Mouse (Mus musculus) right cerebral cortex, postnatal 4 days (tissue): ENCODE measurements around the gene Tgfa.

Experiments used
- DNase-seq: peaks from one replicate; pipeline ENCODE4 v3.0.0-alpha.2; 2022

Gene Tgfa

DNA sequence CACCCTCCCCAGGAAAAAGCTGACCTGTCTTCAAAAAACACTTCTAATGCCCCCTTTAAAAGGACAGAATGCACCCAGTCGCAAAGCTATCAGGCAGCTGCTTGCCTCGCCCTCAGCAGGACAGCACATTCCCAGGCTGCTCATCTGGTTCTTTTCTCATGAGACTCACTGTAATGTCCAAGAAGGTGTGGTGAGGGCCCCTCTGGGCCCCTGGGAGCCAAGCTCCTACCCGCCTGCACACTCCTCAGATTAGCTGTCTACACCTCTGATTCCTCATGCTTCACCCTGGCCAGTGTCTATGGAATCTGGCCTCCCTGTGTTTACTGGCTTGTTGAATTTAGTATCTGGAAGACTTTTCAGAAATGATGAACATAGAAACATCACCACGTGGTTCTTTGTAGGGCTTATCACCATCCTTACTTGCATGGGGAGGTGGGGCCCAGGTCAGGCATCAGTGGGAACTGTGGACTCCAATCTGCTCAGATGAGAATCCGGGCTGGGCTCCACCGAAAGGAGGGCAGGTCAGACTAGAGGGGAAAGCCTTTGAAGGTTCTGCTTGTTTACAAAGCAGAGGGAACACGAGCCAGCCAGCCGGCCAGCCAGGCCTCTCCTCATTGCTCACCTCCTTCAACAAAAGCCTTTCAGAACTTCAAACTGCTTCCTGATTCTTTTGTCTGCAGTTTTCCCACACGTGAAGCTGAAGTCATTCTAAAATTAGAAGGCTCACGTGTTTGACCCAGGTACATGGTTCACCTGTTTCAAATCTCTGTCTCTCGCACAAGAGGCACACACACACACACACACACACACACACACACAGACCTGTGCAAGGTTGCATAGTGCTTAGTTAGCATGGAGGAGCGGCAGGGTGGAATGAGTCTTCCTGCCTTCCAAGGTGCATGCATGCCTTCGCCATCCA is 38.7 kb downstream of the Tgfa start:
- DNase-seq = no peak

DNA sequence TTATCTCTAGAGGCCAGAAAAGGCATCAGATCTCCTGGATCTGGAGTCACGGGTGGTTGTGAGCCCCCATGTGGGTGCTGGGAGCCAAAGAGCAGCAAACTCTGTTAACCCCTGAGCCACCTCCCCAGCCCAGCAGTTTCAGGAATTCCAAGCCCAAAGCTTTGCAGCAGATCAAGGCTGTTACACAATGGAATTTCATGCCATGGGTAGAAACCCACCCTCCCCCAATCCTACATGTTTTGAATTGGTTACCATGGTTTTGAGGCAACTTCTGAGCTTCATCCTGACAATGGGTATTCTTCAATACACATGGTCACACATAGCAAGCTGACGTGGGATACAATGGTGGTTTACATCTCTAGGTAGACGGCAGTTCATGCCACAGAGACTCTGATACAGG is 49.8 kb downstream of the Tgfa start:
- no peak for DNase-seq

GRCm38 (mm10) chr6:86245965-86246364 is 50.9 kb downstream of the Tgfa start:
- DNase-seq = no peak

DNA sequence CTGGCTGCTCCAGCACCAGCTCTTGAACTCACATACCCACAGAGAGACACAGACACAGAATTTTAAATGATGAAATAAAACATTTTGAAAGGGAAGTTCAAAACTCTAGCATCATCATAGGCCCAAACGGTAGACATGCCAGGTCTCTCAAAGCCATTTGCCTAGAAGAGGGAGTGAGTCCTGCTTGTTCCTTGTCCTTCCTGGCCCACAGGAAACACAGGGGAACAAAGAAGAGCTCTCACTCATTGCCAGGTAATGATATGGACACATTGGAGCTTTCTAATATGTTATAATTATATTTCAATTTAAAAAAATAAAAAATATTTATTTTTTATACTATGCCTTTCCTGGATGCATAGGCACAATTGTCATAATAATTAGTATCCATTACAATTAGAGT is 53.5 kb downstream of the Tgfa start:
- DNase-seq = no peak

- no peak for DNase-seq
These were observed 54.0 kb downstream of the Tgfa start for GRCm38 (mm10) chr6:86249042-86249441.

DNA sequence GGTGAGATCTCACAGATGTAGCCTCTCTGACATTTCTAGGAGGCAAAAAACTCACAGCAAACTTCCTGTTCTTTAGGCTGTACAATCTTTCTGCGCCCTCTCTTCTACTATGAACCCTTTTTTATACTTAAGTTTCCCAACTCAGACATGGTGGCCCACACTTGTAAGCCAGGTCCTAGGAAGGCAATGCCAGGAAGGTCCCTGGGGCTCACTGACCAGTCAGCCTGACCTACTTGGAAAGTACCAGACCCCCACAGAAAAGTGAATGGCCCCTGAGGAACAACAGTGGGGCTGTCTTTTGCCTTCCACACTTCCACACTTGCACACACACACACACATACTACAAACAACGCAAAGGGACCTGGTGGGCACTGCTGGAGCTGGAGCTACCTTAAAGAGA is 55.2 kb downstream of the Tgfa start:
- no peak for DNase-seq

DNA sequence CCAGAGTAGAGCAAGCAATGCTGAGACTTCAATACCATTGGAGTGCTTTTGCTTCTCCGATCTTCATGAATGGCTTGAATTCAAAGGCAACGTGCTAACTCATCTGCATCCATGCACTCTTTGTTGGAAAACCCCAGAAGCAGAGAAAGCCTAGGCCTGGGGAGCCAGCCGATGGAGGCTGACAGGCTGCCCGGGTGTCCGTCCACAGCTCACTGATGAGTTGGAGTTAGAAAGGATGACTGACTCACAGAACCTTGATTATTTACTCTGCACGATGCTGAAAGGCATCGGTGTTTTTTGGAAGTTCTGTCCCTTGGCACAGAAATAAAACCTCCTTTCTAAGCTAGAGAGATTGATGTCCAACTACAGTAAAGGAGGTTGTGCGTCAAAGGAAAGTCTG is 55.8 kb downstream of the Tgfa start:
- DNase-seq = no peak

DNA sequence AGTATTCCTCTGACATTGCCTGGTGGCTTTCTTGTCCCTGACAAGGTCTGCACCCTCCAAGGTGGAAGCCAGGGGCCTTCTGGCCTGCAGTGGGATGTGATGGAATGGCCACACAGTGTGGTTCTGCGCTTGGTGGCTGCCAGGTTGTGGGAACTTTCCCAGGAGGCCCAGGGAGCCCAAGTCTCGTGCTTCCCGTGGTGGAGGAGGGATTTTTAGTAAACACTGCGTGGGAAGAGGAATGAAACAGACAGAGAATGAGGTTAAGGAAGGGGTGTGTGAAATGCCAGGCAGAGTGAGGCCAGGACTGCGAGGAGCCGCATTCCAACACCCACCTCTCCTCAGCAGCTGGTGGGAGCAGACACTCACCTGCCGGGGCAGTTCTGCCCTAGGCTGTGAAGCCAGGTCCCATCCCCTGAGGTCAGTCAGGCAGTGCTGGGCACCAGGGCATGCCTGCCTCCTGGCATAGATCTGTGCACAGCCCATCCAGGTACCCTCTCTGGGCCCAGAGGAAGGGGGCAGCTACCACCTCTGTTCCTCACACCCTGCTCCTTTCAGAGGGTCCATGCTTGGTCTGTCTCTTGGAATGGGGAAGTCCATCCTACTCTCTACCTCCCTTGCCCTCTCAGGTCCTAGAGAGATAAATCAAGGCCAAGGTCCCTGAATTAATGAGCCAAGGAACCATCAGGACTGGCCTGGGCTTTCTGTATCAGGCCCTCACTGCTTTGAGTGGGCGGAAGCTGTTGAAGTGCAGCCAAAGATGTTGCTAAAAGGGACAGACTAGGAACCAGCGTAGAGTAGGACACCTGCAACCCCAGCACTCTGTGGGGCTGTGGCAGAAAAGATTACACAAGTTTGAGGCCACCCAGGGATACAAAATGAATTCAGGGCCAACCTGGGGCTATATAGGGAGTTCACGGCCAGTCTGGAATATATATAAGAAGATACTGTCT is 57.4 kb downstream of the Tgfa start:
- DNase-seq = no peak

GRCm38 (mm10) chr6:86255899-86256298 is 60.9 kb downstream of the Tgfa start:
- no peak for DNase-seq

- no peak for DNase-seq
These were observed 64.2 kb downstream of the Tgfa start for GRCm38 (mm10) chr6:86259242-86259641.

DNA sequence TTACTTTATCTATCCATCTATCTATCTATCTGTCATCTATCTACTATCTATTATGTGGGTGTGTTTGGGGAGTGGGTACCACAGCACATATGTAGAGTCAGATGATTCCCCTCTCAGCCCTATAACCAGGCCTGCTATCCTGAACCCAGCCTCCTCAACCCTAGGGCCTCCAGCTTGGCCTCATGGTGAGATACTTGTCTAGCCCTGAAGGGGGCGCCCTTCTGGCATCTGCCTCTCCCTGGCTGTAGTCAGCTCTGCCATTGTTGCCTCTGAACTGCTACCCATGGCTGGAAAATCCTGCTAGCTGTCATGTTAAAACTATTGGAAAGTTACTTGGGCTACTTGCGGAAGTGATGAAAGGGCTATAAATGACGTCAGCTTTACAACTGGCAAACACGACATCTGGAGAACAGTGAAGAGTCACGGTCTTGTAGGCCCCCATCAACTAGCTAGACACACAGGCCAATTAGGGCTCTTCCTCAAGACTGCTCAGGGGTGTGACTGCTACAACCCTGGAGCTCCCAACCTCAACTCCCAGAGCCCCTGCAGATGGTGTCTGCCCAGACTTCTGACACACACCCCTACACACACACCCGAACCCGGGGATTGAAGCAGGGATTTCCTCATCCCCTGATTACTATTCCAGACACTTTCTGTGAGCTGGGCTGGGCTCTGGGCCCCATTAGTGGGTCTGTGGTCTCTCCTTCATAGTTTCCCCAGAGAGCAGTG is 65.5 kb downstream of the Tgfa start:
- DNase-seq = no peak

- DNase-seq = no peak
These were observed 71.8 kb downstream of the Tgfa start for GRCm38 (mm10) chr6:86266786-86267185.

GRCm38 (mm10) chr6:86270373-86271068 is 75.5 kb downstream of the Tgfa start:
- DNase-seq = no peak

DNA sequence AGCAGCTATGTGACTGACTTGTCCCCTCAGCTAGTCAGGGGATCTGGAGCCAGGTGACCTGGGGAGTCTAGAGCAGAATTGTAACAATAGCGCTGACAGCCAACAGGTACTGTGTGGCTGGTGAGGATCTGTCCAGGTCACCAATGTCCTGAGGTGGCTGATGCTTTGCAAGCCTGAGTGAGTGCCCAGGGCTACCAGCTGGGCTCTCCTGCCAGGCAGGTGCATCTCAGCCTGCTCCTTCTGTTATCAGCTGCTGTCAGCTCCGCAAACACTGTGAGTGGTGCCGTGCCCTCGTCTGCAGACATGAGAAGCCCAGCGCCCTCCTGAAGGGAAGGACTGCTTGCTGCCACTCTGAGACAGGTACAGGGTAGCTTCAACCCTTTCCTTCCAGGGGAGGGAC is 76.1 kb downstream of the Tgfa start:
- DNase-seq = no peak

- DNase-seq = no peak
These were observed 80.7 kb downstream of the Tgfa start for GRCm38 (mm10) chr6:86275704-86276103.

GRCm38 (mm10) chr6:86276816-86277215 is 81.8 kb downstream of the Tgfa start:
- no peak for DNase-seq

- DNase-seq = no peak
These were observed 82.6 kb downstream of the Tgfa start for GRCm38 (mm10) chr6:86277620-86278019.

DNA sequence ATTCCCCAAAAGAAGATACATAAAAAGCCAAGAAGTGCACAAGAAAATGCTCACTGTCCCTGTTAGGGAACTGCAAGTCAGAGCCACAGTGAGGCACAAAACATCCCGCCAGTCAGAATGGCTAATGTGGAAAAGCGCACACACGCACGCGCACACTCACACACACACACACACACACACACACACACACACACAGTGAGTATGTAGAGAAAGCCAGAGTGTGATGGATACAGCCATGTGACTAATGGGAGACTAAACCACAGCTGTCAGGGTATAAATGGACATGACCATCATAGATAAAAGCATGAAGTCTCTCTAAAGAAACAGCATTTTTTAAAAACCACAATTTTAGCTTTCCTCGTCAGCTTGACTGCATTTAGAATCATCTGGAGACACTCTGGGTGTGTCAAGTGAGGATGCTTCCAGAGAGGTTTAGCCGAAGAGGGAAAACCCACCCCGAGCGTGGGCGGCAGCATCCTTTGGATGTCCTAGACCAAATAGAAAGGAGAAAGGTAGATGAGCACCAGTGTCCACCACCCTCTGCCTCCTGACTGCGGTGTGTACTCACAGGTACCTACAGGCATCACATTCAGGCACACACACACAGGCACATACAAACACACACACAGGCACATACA is 86.7 kb downstream of the Tgfa start:
- no peak for DNase-seq

DNA sequence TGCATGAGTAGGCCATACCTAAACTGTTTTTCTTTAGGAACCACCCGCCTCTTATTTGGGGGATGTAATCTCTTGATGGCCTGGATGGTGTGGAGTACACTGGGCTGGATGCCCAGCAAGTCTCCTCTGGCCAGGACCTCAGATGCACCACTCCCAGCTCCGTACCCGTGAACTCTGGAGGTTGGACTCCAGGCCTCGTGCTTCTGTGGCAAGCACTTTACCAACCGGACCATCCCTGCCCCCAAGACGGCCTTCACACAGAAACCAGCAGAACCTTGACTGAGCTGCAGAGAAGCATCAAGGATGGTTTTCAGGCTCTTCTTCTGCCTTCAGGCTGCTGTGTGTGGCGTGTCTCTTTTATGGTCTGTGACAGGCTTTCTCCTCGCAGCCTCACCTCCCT is 98.3 kb downstream of the Tgfa start:
- no peak for DNase-seq

DNA sequence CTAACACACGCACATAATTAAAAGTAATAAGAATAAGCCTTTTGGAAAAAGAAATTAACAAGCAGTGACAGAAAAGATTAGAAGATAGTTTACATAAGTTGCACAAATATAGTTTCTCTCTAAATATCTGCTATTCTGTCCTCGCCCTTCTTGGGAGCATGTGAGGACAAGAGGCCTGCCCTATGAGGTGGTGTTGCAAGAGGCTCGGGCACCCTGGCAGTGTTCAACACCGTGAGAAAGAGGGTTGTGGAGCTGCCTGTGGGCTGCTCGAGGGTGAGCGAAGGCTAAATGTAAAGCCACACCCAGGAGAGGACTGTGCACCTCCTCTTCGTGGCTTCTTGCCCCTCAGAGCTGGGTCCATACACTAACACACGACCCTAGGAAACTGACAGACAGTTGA is 100.4 kb downstream of the Tgfa start:
- DNase-seq = no peak

- DNase-seq = no peak
These were observed 101.1 kb downstream of the Tgfa start for GRCm38 (mm10) chr6:86296126-86296525.

DNA sequence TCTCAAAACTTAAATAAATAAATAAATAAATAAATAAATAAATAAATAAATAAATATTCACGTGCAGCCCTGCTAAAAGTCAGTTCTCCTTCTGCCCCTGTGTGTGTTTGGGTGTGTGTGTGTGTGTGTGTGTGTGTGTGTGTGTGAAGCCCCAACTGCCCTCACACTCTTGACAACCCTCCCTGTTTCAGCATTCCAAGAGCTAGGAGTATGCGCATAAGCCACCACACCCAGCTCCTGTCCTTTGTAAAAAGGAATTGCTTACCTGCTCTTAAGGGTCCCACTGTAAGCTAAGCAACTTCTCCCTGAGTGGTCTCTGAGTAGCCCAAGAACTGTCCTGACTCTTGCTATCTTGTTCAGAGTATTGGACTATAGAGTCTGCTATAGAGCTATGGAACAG is 101.9 kb downstream of the Tgfa start:
- DNase-seq = no peak
